Mouse (Mus musculus): Measurements from ENCODE around the gene Coq8b.

DNA sequence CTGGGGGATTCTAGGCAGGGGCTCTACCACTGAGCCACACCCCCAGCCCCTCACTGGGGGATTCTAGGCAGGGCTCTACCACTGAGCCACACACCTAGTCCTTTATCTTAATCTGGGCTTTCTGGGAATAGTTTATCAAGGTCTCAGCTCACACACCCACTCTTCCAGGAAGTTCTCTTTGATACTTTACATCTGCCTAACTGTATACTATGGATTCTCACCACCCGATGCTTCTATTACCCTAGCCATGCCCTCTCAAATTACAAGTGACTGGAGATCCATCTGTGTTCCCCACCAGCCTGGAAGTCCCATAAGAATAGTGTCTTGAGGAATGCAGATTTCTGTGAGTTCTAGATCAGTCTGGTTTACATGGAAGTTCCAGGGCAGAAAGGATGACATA, 10.3 kb upstream of the Coq8b start:
- no peak for TF ChIP-seq CTCF (conservative IDR thresholded peaks at IDR 0.05; ENCODE audit: insufficient read depth, insufficient read length, low read depth, low read length)
- TF ChIP-seq POLR2A (IDR thresholded peaks at IDR 0.05; ENCODE audit: low read depth, low read length): no peak

All from kidney, adult 2 months (tissue).